Mouse (Mus musculus) liver, embryonic 16.5 days (tissue): ENCODE results near the gene Aff4. TPM values are rescaled to one million over a fixed set of nuclear protein-coding genes. Genes with fewer than 3 reads are reported as not detected.

Experiments
- ATAC-seq: fragments of 200-750 bp; cut with Nextera tagmentation; 2 replicates; pipeline ENCODE4 v1.8.0; 2017; ENCODE audit warnings: low read depth, mild to moderate bottlenecking, moderate number of reproducible peaks, moderate library complexity
- H3K27ac ChIP-seq: fragments of 300-500 bp; sonication (generic); 2 replicates; pipeline ENCODE4 v1.5.1; 2014; ENCODE audit warnings: mild to moderate bottlenecking, low read length
- H3K27me3 ChIP-seq: fragments of 300-500 bp; sonication (generic); 2 replicates; pipeline ENCODE4 v1.6.1; 2014; ENCODE audit warnings: low read depth, low read length, mixed read lengths; ENCODE audit not compliant: control insufficient read depth, insufficient read depth
- H3K36me3 ChIP-seq: fragments of 300-500 bp; sonication (generic); 2 replicates; pipeline ENCODE4 v1.6.1; 2014; ENCODE audit warnings: mild to moderate bottlenecking; ENCODE audit not compliant: control insufficient read depth, insufficient read depth
- H3K4me1 ChIP-seq: fragments of 300-500 bp; sonication (generic); 2 replicates; pipeline ENCODE4 v1.6.1; 2014; ENCODE audit warnings: low read depth, low read length, mixed read lengths; ENCODE audit not compliant: control insufficient read depth
- H3K4me2 ChIP-seq: fragments of 300-500 bp; sonication (generic); 2 replicates; pipeline ENCODE4 v1.6.1; 2014; ENCODE audit warnings: low read depth, low read length, mixed read lengths
- H3K4me3 ChIP-seq: fragments of 300-500 bp; sonication (generic); 2 replicates; pipeline ENCODE4 v1.5.1; 2014; ENCODE audit warnings: low read depth, mild to moderate bottlenecking, low read length
- H3K9ac ChIP-seq: fragments of 300-500 bp; sonication (generic); 2 replicates; pipeline ENCODE4 v1.6.1; 2014; ENCODE audit warnings: low read depth, low read length
- H3K9me3 ChIP-seq: fragments of 300-500 bp; sonication (generic); replicated peaks from 2 replicates; pipeline ENCODE4 v1.6.1; 2016; ENCODE audit warnings: low read length; ENCODE audit not compliant: control insufficient read depth
- WGBS: fragments of 180-500 bp; shearing (Covaris S2); extraction: QIAGEN DNeasy Blood & Tissue Kit; methylation state at CpG from one replicate; pipeline ENCODE4 v1.1.7; 2014; ENCODE audit not compliant: insufficient replicate concordance; 5-methylcytosine and 5-hydroxymethylcytosine counted together
- polyA plus RNA-seq: library from polyadenylated mRNA; unstranded; fragments of >200 nt; fragmentation: Nextera tagmentation; extraction: Ambion mirVana; gene quantifications from 2 replicates; pipeline ENCODE4 v1.2.1, GENCODE M21; 2015

Aff4 gene
- polyA plus RNA-seq, 1 experiment from 2014 or later, result 8.6 TPM

DNA sequence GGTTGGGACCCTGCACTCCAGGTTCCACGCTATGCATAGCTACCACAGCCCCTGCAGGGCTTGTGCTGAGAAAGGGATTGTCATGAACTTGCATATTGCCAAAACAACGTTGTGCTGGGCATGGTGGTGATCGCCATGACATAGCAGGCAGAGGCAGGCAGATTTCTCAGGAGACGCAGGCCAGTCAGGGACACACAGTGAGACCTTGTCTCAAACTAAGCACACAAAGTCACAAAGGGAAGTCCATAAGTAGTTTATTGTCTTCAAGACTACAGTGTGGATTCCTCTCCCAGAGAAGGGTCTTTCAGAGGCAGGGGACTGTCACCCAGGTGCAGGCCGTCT, 78.1 kb downstream of the Aff4 start:
- Histone ChIP-seq H3K27me3 (no peaks in the 10 kb centered on the region), H3K4me1 (peaks cover 35% of the 10 kb centered on the region), H3K9ac (no peak overlapping the region), H3K36me3 (peaks cover 12% of the 10 kb centered on the region), H3K4me3 (no peak overlapping the region), H3K9me3 (no peaks in the 10 kb centered on the region), H3K27ac (no peak overlapping the region), H3K4me2 (no peak overlapping the region)
- ATAC-seq, result no peak
- 78% methylated on average over 5 of the region's 5 CpGs for WGBS

DNA sequence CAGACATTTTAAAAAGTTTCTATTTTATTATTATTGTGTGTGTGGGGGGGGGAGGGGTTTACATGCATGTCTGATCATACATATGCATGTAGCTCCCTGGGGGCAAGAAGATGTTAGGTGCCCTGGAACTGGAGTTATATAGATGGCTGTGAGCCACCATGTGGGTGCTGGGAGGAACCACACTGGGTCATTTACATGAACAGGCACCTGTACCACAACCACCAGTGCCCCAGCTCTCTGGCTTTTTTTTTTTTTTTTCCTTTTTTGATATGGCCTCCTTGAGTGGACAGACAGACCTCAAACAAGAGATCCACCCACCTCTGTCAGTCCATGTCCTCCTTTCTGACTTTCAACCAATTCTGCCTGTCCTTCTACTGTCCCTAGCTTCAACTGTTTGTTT, 78.5 kb downstream of the Aff4 start:
- ATAC-seq, result no peak
- peaks cover 12% of the 10 kb centered on the region for H3K36me3 ChIP-seq
- peak overlapping the region; percentile 92; the same call in 1 of the 2 replicates for H3K9ac ChIP-seq
- no peak overlapping the region for H3K27ac ChIP-seq
- peak overlapping the region; percentile 88 for H3K4me2 ChIP-seq
- H3K4me1 ChIP-seq, result peaks cover 35% of the 10 kb centered on the region
- H3K9me3 ChIP-seq, result no peaks in the 10 kb centered on the region
- H3K27me3 ChIP-seq, result no peaks in the 10 kb centered on the region
- H3K4me3 ChIP-seq, result peak overlapping the region; percentile 95

DNA sequence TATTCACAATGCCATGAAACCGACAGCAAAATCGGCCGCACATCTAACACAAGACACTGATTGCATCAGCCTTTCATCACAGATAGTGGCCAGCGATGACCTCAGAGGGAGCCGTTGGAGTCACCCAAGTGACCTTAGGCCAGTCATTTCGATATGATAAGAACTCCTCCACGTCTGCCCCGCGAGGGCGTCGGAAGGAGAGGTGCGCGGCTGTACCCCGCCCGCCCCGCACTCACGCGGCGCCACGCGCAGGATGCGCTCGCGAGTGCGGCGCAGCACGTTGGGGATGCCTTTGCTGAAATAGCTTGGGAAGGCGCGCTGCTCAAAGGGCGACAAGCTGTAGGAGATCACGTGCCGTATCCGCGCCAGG, 79.7 kb downstream of the Aff4 start:
- under 1% methylated on average over 34 of the region's 34 CpGs for WGBS
- ATAC-seq, result peak; percentile 17
- Histone ChIP-seq H3K9ac (peak overlapping the region; percentile 92), H3K36me3 (peaks cover 12% of the 10 kb centered on the region), H3K4me1 (peaks cover 35% of the 10 kb centered on the region), H3K27me3 (no peaks in the 10 kb centered on the region), H3K4me2 (peak overlapping the region; percentile 88), H3K27ac (peak overlapping the region; percentile 91), H3K9me3 (no peaks in the 10 kb centered on the region), H3K4me3 (peak overlapping the region; percentile 95)

DNA sequence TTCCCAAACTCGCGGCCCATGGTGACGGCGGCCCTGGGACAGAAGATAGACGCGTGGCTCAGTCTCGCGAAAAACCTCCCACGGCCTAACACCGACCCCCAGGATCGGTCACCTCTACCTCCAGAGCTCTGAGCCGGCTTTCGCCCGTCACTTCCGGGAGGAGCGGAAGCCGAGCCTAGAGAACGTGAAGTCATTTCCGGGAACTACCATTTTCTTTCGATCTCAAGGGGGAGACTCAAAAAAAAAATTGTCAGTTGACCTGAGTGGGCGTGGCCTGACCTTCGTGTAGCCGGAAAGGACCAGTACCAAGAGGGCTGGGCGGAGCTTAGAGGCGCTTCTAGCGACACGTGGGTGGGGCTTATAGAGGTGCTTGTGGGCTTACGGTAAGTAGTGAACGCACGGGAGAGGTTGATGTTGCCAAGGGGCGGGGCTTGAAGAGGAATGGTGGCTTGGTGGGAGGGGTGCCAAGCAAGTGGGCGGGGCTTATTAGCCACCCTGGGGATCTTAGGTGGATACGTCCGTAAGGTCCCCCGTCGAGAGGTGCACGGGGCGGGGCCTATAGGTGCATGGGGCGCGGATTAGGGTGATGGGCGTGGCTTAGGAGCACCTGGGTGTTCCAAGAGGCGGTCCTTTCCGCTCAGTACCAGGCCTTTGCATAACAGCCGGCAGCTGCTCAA, 80.2 kb downstream of the Aff4 start, which contains the start of the genes Uqcrq and Gdf9:
Uqcrq (minus strand) TSS at position 162 of the 677 bp plus-strand sequence.
Gdf9 (plus strand) TSS at position 354 of the 677 bp plus-strand sequence.
- ATAC-seq, result peak; percentile 89
- Histone ChIP-seq H3K4me3 (peak within 1 kb of the TSS; percentile 95), H3K27me3 (no peaks in the 10 kb centered on the region), H3K9me3 (no peaks in the 10 kb centered on the region), H3K4me2 (peak within 1 kb of the TSS; percentile 88), H3K36me3 (peaks cover 12% of the 10 kb centered on the region), H3K9ac (peak within 1 kb of the TSS; percentile 92), H3K4me1 (peaks cover 35% of the 10 kb centered on the region), H3K27ac (peak within 1 kb of the TSS; percentile 91)
- WGBS, result under 1% methylated on average over 44 of the region's 44 CpGs

DNA sequence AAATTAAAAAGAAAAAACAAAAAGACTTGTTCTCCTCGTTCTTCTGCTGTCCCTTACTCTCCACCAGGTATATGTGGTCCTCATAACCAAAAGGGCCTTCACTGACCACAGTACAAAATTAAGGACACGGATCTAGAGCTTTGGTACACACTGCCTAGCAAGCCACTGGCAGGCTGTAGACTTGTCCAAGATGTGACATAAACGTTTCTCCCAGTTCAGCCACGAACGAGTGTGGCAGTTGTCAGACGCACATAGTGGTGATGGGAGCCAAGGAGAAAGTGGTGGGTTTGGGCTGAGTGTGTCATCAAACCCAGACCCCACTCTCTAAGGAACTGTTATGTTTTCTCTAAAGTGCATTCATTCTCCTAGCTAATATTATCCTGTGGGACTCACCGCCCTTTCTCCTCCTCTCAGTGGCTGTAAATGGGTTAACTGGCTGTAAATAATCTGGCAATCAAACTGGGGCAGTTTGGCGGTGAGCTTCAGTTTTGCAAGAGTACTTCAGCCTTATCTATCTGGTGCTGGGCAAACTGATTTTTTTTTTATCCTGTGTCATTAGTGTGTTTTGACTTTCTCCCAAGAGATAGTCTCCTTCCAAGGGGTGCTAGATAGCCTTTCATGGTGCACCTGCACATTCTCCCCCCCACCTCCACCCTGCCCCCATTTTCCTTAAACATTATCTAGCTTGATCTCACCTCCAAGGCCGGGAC, 80.9 kb downstream of the Aff4 start:
- WGBS, result 5% methylated on average over 9 of the region's 9 CpGs
- Histone ChIP-seq H3K4me2 (peak overlapping the region; percentile 88), H3K9ac (peak overlapping the region; percentile 57), H3K27ac (peak overlapping the region; percentile 91), H3K27me3 (no peaks in the 10 kb centered on the region), H3K36me3 (peaks cover 12% of the 10 kb centered on the region), H3K9me3 (no peaks in the 10 kb centered on the region), H3K4me1 (peaks cover 35% of the 10 kb centered on the region), H3K4me3 (peak overlapping the region; percentile 95)
- ATAC-seq, result no peak

DNA sequence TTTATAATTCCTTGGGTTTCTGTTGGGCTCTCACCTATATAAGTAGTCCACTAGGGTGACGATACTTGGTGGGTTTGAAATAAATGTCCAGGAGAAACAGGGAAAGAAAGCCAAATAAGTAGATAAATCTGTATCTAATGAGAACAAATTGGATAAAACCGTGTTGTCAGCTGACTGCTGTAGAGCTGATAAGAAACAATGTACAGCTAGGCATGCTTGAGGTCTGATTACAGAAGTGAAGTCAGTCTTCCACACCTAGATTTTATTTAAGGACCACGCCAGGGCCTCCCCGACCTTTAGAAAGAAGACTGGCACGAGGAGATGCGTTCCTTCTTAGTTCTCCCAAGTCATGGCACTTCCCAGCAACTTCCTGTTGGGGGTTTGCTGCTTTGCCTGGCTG, 82.4 kb downstream of the Aff4 start:
- H3K4me2 ChIP-seq, result no peak overlapping the region
- 16% methylated on average over 6 of the region's 6 CpGs for WGBS

DNA sequence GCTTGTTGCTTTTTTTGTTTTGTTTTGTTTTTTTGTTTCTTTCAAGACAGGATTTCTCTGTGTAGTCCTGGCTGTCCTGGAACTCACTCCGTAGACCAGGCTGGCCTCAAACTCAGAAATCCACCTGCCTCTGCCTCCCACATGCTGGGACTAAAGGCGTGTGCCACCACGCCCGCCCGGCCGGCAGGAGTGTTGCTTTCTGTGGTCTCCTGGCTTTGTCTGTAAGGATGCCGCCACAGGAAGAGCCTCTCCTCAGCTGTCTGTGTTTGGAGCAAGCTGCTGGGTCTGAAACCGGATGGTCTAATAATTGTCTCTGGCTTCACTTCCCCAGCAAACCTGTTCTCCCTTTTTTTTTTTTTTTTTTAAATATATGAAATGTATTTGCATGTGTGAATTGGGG, 84.9 kb downstream of the Aff4 start:
- no peak overlapping the region for H3K4me3 ChIP-seq
- H3K36me3 ChIP-seq, result no peaks in the 10 kb centered on the region
- no peak for ATAC-seq
- no peak overlapping the region for H3K4me2 ChIP-seq
- WGBS, result 44% methylated on average over 8 of the region's 8 CpGs
- peaks cover 26% of the 10 kb centered on the region for H3K4me1 ChIP-seq
- no peak overlapping the region for H3K9ac ChIP-seq
- no peaks in the 10 kb centered on the region for H3K9me3 ChIP-seq
- no peak overlapping the region for H3K27ac ChIP-seq
- no peaks in the 10 kb centered on the region; the same call in 1 of the 2 replicates for H3K27me3 ChIP-seq

More for the DNA sequence above, 82.4 kb downstream of the Aff4 start:
- H3K9me3 ChIP-seq, result no peaks in the 10 kb centered on the region
- ATAC-seq, result no peak
- peaks cover 10% of the 10 kb centered on the region for H3K36me3 ChIP-seq
- H3K4me3 ChIP-seq, result no peak overlapping the region
- no peaks in the 10 kb centered on the region for H3K27me3 ChIP-seq
- no peak overlapping the region for H3K27ac ChIP-seq
- no peak overlapping the region for H3K9ac ChIP-seq
- H3K4me1 ChIP-seq, result peaks cover 35% of the 10 kb centered on the region

DNA sequence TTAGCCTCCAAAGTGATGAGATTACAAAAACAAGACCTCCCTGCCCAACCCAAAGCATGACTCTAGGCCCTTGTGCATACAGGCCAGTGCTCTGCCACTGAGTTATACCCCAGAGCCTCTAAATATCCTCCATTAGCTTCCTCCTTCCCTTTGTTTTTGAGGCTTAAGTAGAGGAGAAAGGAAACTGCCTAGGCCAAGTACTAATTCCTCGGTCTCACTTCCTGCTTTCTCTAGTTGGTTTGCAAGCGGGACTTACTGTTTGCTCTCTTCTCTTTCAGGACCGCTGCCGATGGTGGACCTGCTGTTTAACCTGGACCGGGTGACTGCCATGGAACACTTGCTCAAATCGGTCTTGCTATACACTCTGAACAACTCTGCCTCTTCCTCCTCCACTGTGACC, 85.7 kb downstream of the Aff4 start:
- no peak overlapping the region for H3K4me2 ChIP-seq
- H3K27ac ChIP-seq, result no peak overlapping the region
- no peak overlapping the region for H3K9ac ChIP-seq
- H3K4me3 ChIP-seq, result no peak overlapping the region
- WGBS, result 58% methylated on average over 6 of the region's 6 CpGs
- no peak for ATAC-seq
- H3K36me3 ChIP-seq, result no peaks in the 10 kb centered on the region
- no peaks in the 10 kb centered on the region for H3K9me3 ChIP-seq
- H3K4me1 ChIP-seq, result peaks cover 24% of the 10 kb centered on the region
- H3K27me3 ChIP-seq, result no peaks in the 10 kb centered on the region; the same call in 1 of the 2 replicates

DNA sequence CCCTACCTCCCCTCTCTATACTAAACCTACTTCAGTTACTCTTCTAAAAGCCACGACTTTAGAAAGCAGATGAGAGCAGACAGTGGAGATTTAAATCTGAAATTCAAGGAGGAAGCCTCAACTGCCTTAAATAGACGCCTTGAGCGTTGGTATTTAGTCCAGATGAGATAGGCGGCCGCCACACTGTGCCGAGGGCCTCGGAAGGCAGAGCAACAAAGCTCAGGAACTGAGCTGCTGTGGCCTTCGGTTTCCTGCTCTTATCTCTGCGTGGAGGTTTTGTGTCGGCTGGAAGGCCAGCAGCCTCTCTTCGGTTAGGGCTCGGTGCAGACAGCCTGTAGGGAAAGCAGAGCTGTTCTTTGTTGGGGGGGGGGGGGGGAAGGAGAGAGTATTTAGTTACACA, 91.3 kb downstream of the Aff4 start:
- no peak for ATAC-seq
- Histone ChIP-seq H3K27ac (peak overlapping the region; percentile 39; the same call in 1 of the 2 replicates), H3K4me2 (0 out of 2 replicates have a peak overlapping the region, but pooled peaks have one; percentile 12), H3K9me3 (no peaks in the 10 kb centered on the region), H3K4me3 (no peak overlapping the region), H3K4me1 (peaks cover 4% of the 10 kb centered on the region), H3K36me3 (no peaks in the 10 kb centered on the region), H3K27me3 (no peaks in the 10 kb centered on the region; the same call in 1 of the 2 replicates), H3K9ac (0 out of 2 replicates have a peak overlapping the region, but pooled peaks have one; percentile 7)
- 2% methylated on average over 12 of the region's 12 CpGs for WGBS
